Mouse (Mus musculus): ENCODE data around the gene Sh2d3c. TPM values are rescaled to one million over a fixed set of nuclear protein-coding genes. Genes with fewer than 3 reads are reported as not detected.

The Sh2d3c gene
- 23.7 and 27.7 TPM in 2 replicates for polyA plus RNA-seq (2014; fragmentation: Nextera tagmentation; extraction: Ambion mirVana)

GRCm38 (mm10) chr2:32720681-32721229 lies at the start of gene Sh2d3c:
TSS of gene Sh2d3c (plus strand) at chr2:32721055.
- peak within 1 kb of the TSS; percentile 49 for H3K4me2 ChIP-seq (ENCODE audit: low read length)
- no peak for ATAC-seq (ENCODE audit: insufficient number of reproducible peaks, insufficient read depth, low FRiP score, low read depth)

GRCm38 (mm10) chr2:32671147-32671546 lies 49.7 kb upstream of the Sh2d3c start:
- ATAC-seq (ENCODE audit: insufficient number of reproducible peaks, insufficient read depth, low FRiP score, low read depth) = no peak
- no peak overlapping the region for H3K9ac ChIP-seq (ENCODE audit: low read length)
- no peaks in the 10 kb centered on the region for H3K27me3 ChIP-seq (ENCODE audit: control insufficient read depth, insufficient read depth, low read length)
- H3K4me1 ChIP-seq (ENCODE audit: control insufficient read depth in 2 of 2, insufficient read depth in 2 of 2, low read length in 2 of 2) = peaks cover 19 to 23% of the 10 kb centered on the region in 2 experiments
- peaks cover 73% of the 10 kb centered on the region for H3K36me3 ChIP-seq (ENCODE audit: control insufficient read depth, insufficient read depth, low read length)
- no peaks in the 10 kb centered on the region for H3K9me3 ChIP-seq (ENCODE audit: control insufficient read depth, low read length)
- no peak overlapping the region for H3K4me3 ChIP-seq (ENCODE audit: control insufficient read depth in 1 of 2, insufficient read depth in 1 of 2, low read depth in 1 of 2, low read length in 2 of 2)
- no peak overlapping the region for H3K4me2 ChIP-seq (ENCODE audit: low read length)
- no peak overlapping the region for H3K27ac ChIP-seq (replicated peaks in 1 of 2; ENCODE audit: control insufficient read depth in 1 of 2, insufficient read depth in 1 of 2, low read depth in 2 of 2, low read length in 2 of 2)
- WGBS = 84% methylated on average over 9 of the region's 9 CpGs

More at GRCm38 (mm10) chr2:32720681-32721229, at the start of gene Sh2d3c:
- H3K9me3 ChIP-seq (ENCODE audit: control insufficient read depth, low read length) = no peaks in the 10 kb centered on the region
- no peaks in the 10 kb centered on the region for H3K36me3 ChIP-seq (ENCODE audit: control insufficient read depth, insufficient read depth, low read length)
- H3K27ac ChIP-seq (replicated peaks in 1 of 2; ENCODE audit: control insufficient read depth in 1 of 2, insufficient read depth in 1 of 2, low read depth in 2 of 2, low read length in 2 of 2) = peak within 1 kb of the TSS; percentile 21 to 39; a peak in 1 of 4 replicates
- H3K4me1 ChIP-seq (ENCODE audit: control insufficient read depth in 2 of 2, insufficient read depth in 2 of 2, low read length in 2 of 2) = peaks cover 4 to 13% of the 10 kb centered on the region in 2 experiments; a peak in 3 of 4 replicates
- WGBS = 24% methylated on average over 8 of the region's 8 CpGs
- peak within 1 kb of the TSS; percentile 22 for H3K9ac ChIP-seq (ENCODE audit: low read length)
- H3K27me3 ChIP-seq (ENCODE audit: control insufficient read depth, insufficient read depth, low read length) = no peaks in the 10 kb centered on the region
- peak within 1 kb of the TSS; percentile 12 to 33 for H3K4me3 ChIP-seq (ENCODE audit: control insufficient read depth in 1 of 2, insufficient read depth in 1 of 2, low read depth in 1 of 2, low read length in 2 of 2)

GRCm38 (mm10) chr2:32671907-32672595 lies 48.8 kb upstream of the Sh2d3c start:
- Histone ChIP-seq H3K4me3 (ENCODE audit: control insufficient read depth in 1 of 2, insufficient read depth in 1 of 2, low read depth in 1 of 2, low read length in 2 of 2) (no peak overlapping the region), H3K27me3 (ENCODE audit: control insufficient read depth, insufficient read depth, low read length) (no peaks in the 10 kb centered on the region), H3K4me1 (ENCODE audit: control insufficient read depth in 2 of 2, insufficient read depth in 2 of 2, low read length in 2 of 2) (peaks cover 19 to 21% of the 10 kb centered on the region in 2 experiments), H3K9me3 (ENCODE audit: control insufficient read depth, low read length) (peaks cover 3% of the 10 kb centered on the region; the same call in 1 of the 2 replicates), H3K27ac (replicated peaks in 1 of 2; ENCODE audit: control insufficient read depth in 1 of 2, insufficient read depth in 1 of 2, low read depth in 2 of 2, low read length in 2 of 2) (peak overlapping the region in 1 of 2 experiments; percentile 4; a peak in 1 of 4 replicates), H3K9ac (ENCODE audit: low read length) (no peak overlapping the region), H3K4me2 (ENCODE audit: low read length) (no peak overlapping the region), H3K36me3 (ENCODE audit: control insufficient read depth, insufficient read depth, low read length) (peaks cover 79% of the 10 kb centered on the region)
- ATAC-seq (ENCODE audit: insufficient number of reproducible peaks, insufficient read depth, low FRiP score, low read depth) = no peak
- WGBS = 54% methylated on average over 9 of the region's 9 CpGs

GRCm38 (mm10) chr2:32673176-32673917 lies 47.5 kb upstream of the Sh2d3c start:
- no peak for ATAC-seq (ENCODE audit: insufficient number of reproducible peaks, insufficient read depth, low FRiP score, low read depth)
- Histone ChIP-seq H3K4me3 (ENCODE audit: control insufficient read depth in 1 of 2, insufficient read depth in 1 of 2, low read depth in 1 of 2, low read length in 2 of 2) (no peak overlapping the region), H3K36me3 (ENCODE audit: control insufficient read depth, insufficient read depth, low read length) (peaks cover 92% of the 10 kb centered on the region), H3K27ac (replicated peaks in 1 of 2; ENCODE audit: control insufficient read depth in 1 of 2, insufficient read depth in 1 of 2, low read depth in 2 of 2, low read length in 2 of 2) (no peak overlapping the region), H3K9ac (ENCODE audit: low read length) (no peak overlapping the region), H3K9me3 (ENCODE audit: control insufficient read depth, low read length) (peaks cover 3% of the 10 kb centered on the region; the same call in 1 of the 2 replicates), H3K4me1 (ENCODE audit: control insufficient read depth in 2 of 2, insufficient read depth in 2 of 2, low read length in 2 of 2) (peaks cover 12% of the 10 kb centered on the region in 2 experiments), H3K4me2 (ENCODE audit: low read length) (no peak overlapping the region), H3K27me3 (ENCODE audit: control insufficient read depth, insufficient read depth, low read length) (no peaks in the 10 kb centered on the region)
- WGBS = 70% methylated on average over 16 of the region's 16 CpGs

GRCm38 (mm10) chr2:32676821-32677220 lies 44.0 kb upstream of the Sh2d3c start:
- Histone ChIP-seq H3K9ac (ENCODE audit: low read length) (no peak overlapping the region), H3K36me3 (ENCODE audit: control insufficient read depth, insufficient read depth, low read length) (peaks cover 96% of the 10 kb centered on the region), H3K4me1 (ENCODE audit: control insufficient read depth in 2 of 2, insufficient read depth in 2 of 2, low read length in 2 of 2) (peaks cover 19 to 29% of the 10 kb centered on the region in 2 experiments), H3K4me3 (ENCODE audit: control insufficient read depth in 1 of 2, insufficient read depth in 1 of 2, low read depth in 1 of 2, low read length in 2 of 2) (no peak overlapping the region), H3K27ac (replicated peaks in 1 of 2; ENCODE audit: control insufficient read depth in 1 of 2, insufficient read depth in 1 of 2, low read depth in 2 of 2, low read length in 2 of 2) (no peak overlapping the region), H3K27me3 (ENCODE audit: control insufficient read depth, insufficient read depth, low read length) (no peaks in the 10 kb centered on the region), H3K9me3 (ENCODE audit: control insufficient read depth, low read length) (peaks cover 3% of the 10 kb centered on the region; the same call in 1 of the 2 replicates), H3K4me2 (ENCODE audit: low read length) (no peak overlapping the region)
- ATAC-seq (ENCODE audit: insufficient number of reproducible peaks, insufficient read depth, low FRiP score, low read depth) = no peak
- WGBS = 87% methylated on average over 3 of the region's 3 CpGs

- H3K27ac ChIP-seq (replicated peaks in 1 of 2; ENCODE audit: control insufficient read depth in 1 of 2, insufficient read depth in 1 of 2, low read depth in 2 of 2, low read length in 2 of 2) = no peak overlapping the region
- no peak overlapping the region for H3K4me3 ChIP-seq (ENCODE audit: control insufficient read depth in 1 of 2, insufficient read depth in 1 of 2, low read depth in 1 of 2, low read length in 2 of 2)
- no peak overlapping the region for H3K9ac ChIP-seq (ENCODE audit: low read length)
- 85% methylated on average over 7 of the region's 7 CpGs for WGBS
- H3K36me3 ChIP-seq (ENCODE audit: control insufficient read depth, insufficient read depth, low read length) = peaks cover 96% of the 10 kb centered on the region
- peaks cover 16 to 29% of the 10 kb centered on the region in 2 experiments for H3K4me1 ChIP-seq (ENCODE audit: control insufficient read depth in 2 of 2, insufficient read depth in 2 of 2, low read length in 2 of 2)
- H3K27me3 ChIP-seq (ENCODE audit: control insufficient read depth, insufficient read depth, low read length) = no peaks in the 10 kb centered on the region
- ATAC-seq (ENCODE audit: insufficient number of reproducible peaks, insufficient read depth, low FRiP score, low read depth) = no peak
- peaks cover 3% of the 10 kb centered on the region; the same call in 1 of the 2 replicates for H3K9me3 ChIP-seq (ENCODE audit: control insufficient read depth, low read length)
- no peak overlapping the region for H3K4me2 ChIP-seq (ENCODE audit: low read length)
Measured at GRCm38 (mm10) chr2:32677683-32678082, 43.2 kb upstream of the Sh2d3c start.

GRCm38 (mm10) chr2:32680051-32680451 lies 40.8 kb upstream of the Sh2d3c start:
- H3K4me3 ChIP-seq (ENCODE audit: control insufficient read depth in 1 of 2, insufficient read depth in 1 of 2, low read depth in 1 of 2, low read length in 2 of 2) = no peak overlapping the region
- peaks cover 3% of the 10 kb centered on the region; the same call in 1 of the 2 replicates for H3K9me3 ChIP-seq (ENCODE audit: control insufficient read depth, low read length)
- H3K4me2 ChIP-seq (ENCODE audit: low read length) = no peak overlapping the region; the same call in 1 of the 2 replicates
- no peaks in the 10 kb centered on the region for H3K27me3 ChIP-seq (ENCODE audit: control insufficient read depth, insufficient read depth, low read length)
- H3K27ac ChIP-seq (replicated peaks in 1 of 2; ENCODE audit: control insufficient read depth in 1 of 2, insufficient read depth in 1 of 2, low read depth in 2 of 2, low read length in 2 of 2) = peak overlapping the region; percentile 71 to 76
- 12% methylated on average over 7 of the region's 7 CpGs for WGBS
- H3K4me1 ChIP-seq (ENCODE audit: control insufficient read depth in 2 of 2, insufficient read depth in 2 of 2, low read length in 2 of 2) = peaks cover 7 to 22% of the 10 kb centered on the region in 2 experiments
- ATAC-seq (ENCODE audit: insufficient number of reproducible peaks, insufficient read depth, low FRiP score, low read depth) = peak; percentile 52; the same call in 1 of the 2 replicates
- H3K36me3 ChIP-seq (ENCODE audit: control insufficient read depth, insufficient read depth, low read length) = peaks cover 96% of the 10 kb centered on the region
- H3K9ac ChIP-seq (ENCODE audit: low read length) = peak overlapping the region; percentile 38
